ENCODE assay signal across 17 mouse cellular contexts in the genomic region with DNA sequence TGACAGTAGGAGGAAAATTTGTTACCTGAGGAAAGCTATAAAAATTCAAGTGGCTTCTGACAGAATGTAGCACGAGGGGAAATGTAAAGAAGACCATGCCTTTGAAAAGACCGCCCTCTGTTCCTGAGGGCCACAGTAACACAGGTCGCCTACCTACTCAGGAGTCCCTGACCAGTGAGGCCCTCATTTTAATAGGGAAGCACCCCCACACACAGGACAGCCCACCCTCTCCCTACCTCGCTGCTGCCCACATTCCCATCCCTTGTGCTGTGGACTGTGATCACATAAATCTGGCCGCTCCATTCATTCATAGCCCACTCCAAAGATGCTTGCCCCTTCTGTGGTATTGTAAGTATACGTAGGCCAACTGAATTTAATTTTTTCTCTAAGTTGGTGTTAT. TPM values are rescaled to one million over a fixed set of nuclear protein-coding genes. Genes with fewer than 3 reads are reported as not detected.
DNase-seq lines count a peak whose midpoint lies in the region; ATAC-seq and TF ChIP-seq lines count a peak whose summit lies in the region.
"Had no signal": no experiment of that assay in that cellular context is flagged by ENCODE, and none has a peak within 500 bp of the region (broad histone marks: within the 10 kb centered on the region; RNA-seq: fewer than 3 reads in every experiment).

No protein-coding gene starts in this region.

- no peaks in the 10 kb centered on the region for H3K27me3 ChIP-seq in neural tube, embryonic 11.5 days (ENCODE audit: control insufficient read depth, insufficient read depth, low read length)
- H3K27me3 ChIP-seq in hindbrain, embryonic 11.5 days (ENCODE audit: control insufficient read depth, insufficient read depth, low read length) = no peaks in the 10 kb centered on the region
- H3K27me3 ChIP-seq in midbrain, embryonic 12.5 days = peaks cover 16% of the 10 kb centered on the region
- H3K27me3 ChIP-seq in neural tube, embryonic 15.5 days (replicated peaks) = no peaks in the 10 kb centered on the region
- no peaks in the 10 kb centered on the region for H3K27me3 ChIP-seq in lung, postnatal 0 days (replicated peaks; ENCODE audit: insufficient read depth, low read length)
- H3K27me3 ChIP-seq: liver, embryonic 12.5 days had no signal

- H3K9ac ChIP-seq in neural tube, embryonic 11.5 days (ENCODE audit: low read length) = no peak overlapping the region
- H3K9ac ChIP-seq in hindbrain, embryonic 11.5 days (ENCODE audit: low read depth, low read length) = no peak overlapping the region
- H3K9ac ChIP-seq in midbrain, embryonic 12.5 days (replicated peaks) = no peak overlapping the region
- no peak overlapping the region for H3K9ac ChIP-seq in neural tube, embryonic 15.5 days (replicated peaks)
- H3K9ac ChIP-seq in lung, postnatal 0 days (replicated peaks; ENCODE audit: low read depth) = no peak overlapping the region
- H3K9ac ChIP-seq: liver, embryonic 12.5 days; lung, embryonic 14.5 days had no signal

- H3K36me3 ChIP-seq in neural tube, embryonic 11.5 days (ENCODE audit: control insufficient read depth, insufficient read depth, low read length) = no peaks in the 10 kb centered on the region
- no peaks in the 10 kb centered on the region for H3K36me3 ChIP-seq in hindbrain, embryonic 11.5 days (ENCODE audit: control insufficient read depth, insufficient read depth, low read length)
- no peaks in the 10 kb centered on the region for H3K36me3 ChIP-seq in midbrain, embryonic 12.5 days
- no peaks in the 10 kb centered on the region for H3K36me3 ChIP-seq in neural tube, embryonic 15.5 days
- H3K36me3 ChIP-seq in lung, postnatal 0 days (ENCODE audit: insufficient read depth, low read length) = no peaks in the 10 kb centered on the region
- H3K36me3 ChIP-seq: liver, embryonic 12.5 days had no signal

- H3K4me3 ChIP-seq in neural tube, embryonic 11.5 days (ENCODE audit: low read depth, low read length) = no peak overlapping the region
- no peak overlapping the region for H3K4me3 ChIP-seq in hindbrain, embryonic 11.5 days (ENCODE audit: low read depth, low read length)
- no peak overlapping the region for H3K4me3 ChIP-seq in midbrain, embryonic 12.5 days
- no peak overlapping the region for H3K4me3 ChIP-seq in neural tube, embryonic 15.5 days (replicated peaks)
- no peak overlapping the region for H3K4me3 ChIP-seq in lung, postnatal 0 days (ENCODE audit: low read depth, low read length)
- H3K4me3 ChIP-seq: liver, embryonic 12.5 days had no signal

- H3K4me2 ChIP-seq in neural tube, embryonic 11.5 days (ENCODE audit: low read depth) = no peak overlapping the region
- H3K4me2 ChIP-seq in hindbrain, embryonic 11.5 days (replicated peaks; ENCODE audit: low read depth, low read length) = no peak overlapping the region
- H3K4me2 ChIP-seq in midbrain, embryonic 12.5 days (replicated peaks) = peak overlapping the region; percentile 51
- peak overlapping the region; percentile 58; the same call in 1 of the 2 replicates for H3K4me2 ChIP-seq in neural tube, embryonic 15.5 days
- H3K4me2 ChIP-seq in lung, postnatal 0 days (replicated peaks; ENCODE audit: low read depth, low read length) = no peak overlapping the region
- H3K4me2 ChIP-seq: liver, embryonic 12.5 days; lung, embryonic 14.5 days had no signal

- peaks cover 11% of the 10 kb centered on the region; the same call in 1 of the 2 replicates for H3K4me1 ChIP-seq in neural tube, embryonic 11.5 days (ENCODE audit: control insufficient read depth, insufficient read depth, low read length)
- H3K4me1 ChIP-seq in hindbrain, embryonic 11.5 days (replicated peaks; ENCODE audit: control insufficient read depth, insufficient read depth, low read length) = peaks cover 6% of the 10 kb centered on the region
- H3K4me1 ChIP-seq in midbrain, embryonic 12.5 days = peaks cover 49% of the 10 kb centered on the region
- H3K4me1 ChIP-seq in neural tube, embryonic 15.5 days = peaks cover 31% of the 10 kb centered on the region
- H3K4me1 ChIP-seq in lung, postnatal 0 days (ENCODE audit: insufficient read depth, low read depth, low read length) = no peaks in the 10 kb centered on the region
- H3K4me1 ChIP-seq: liver, embryonic 12.5 days had no signal

- H3K27ac ChIP-seq in neural tube, embryonic 11.5 days (ENCODE audit: low read depth, low read length) = peak overlapping the region; percentile 45; the same call in 1 of the 2 replicates
- H3K27ac ChIP-seq in hindbrain, embryonic 11.5 days (ENCODE audit: low read depth, low read length) = 0 out of 2 replicates have a peak overlapping the region, but pooled peaks have one; percentile 19
- peak overlapping the region; percentile 80 for H3K27ac ChIP-seq in midbrain, embryonic 12.5 days (replicated peaks)
- peak overlapping the region; percentile 75 for H3K27ac ChIP-seq in neural tube, embryonic 15.5 days (replicated peaks)
- no peak overlapping the region for H3K27ac ChIP-seq in lung, postnatal 0 days (ENCODE audit: low read length)
- H3K27ac ChIP-seq: liver, embryonic 12.5 days; macrophage; stomach, postnatal 0 days had no signal

- peak; percentile 48; the same call in 1 of the 2 replicates for ATAC-seq in neural tube, embryonic 11.5 days (ENCODE audit: insufficient read depth, low FRiP score, low TSS enrichment)
- ATAC-seq in hindbrain, embryonic 11.5 days (ENCODE audit: low FRiP score) = no peak
- ATAC-seq in midbrain, embryonic 12.5 days (ENCODE audit: low FRiP score, low read depth) = 0 out of 2 replicates have a peak, but pooled peaks have one; percentile 16
- peak; percentile 16 for ATAC-seq in neural tube, embryonic 15.5 days (ENCODE audit: low FRiP score)
- no peak for ATAC-seq in lung, postnatal 0 days
- ATAC-seq in monocyte, adult 5-6 weeks (replicated peaks; ENCODE audit: insufficient number of reproducible peaks, low FRiP score, low TSS enrichment, poor library complexity, severe bottlenecking) = no peak
- ATAC-seq: liver, embryonic 12.5 days had no signal

- H3K9me3 ChIP-seq in neural tube, embryonic 11.5 days (ENCODE audit: control insufficient read depth, low read length) = no peaks in the 10 kb centered on the region
- H3K9me3 ChIP-seq in hindbrain, embryonic 11.5 days (ENCODE audit: control insufficient read depth, low read length) = no peaks in the 10 kb centered on the region
- H3K9me3 ChIP-seq in midbrain, embryonic 12.5 days = no peaks in the 10 kb centered on the region
- no peaks in the 10 kb centered on the region for H3K9me3 ChIP-seq in neural tube, embryonic 15.5 days (replicated peaks)
- H3K9me3 ChIP-seq in lung, postnatal 0 days (ENCODE audit: low read length) = no peaks in the 10 kb centered on the region
- H3K9me3 ChIP-seq: liver, embryonic 12.5 days had no signal

- no peak for TF ChIP-seq EP300 in lung, postnatal 0 days (IDR thresholded peaks at IDR 0.05)

- TF ChIP-seq CTCF in lung, postnatal 0 days (IDR thresholded peaks at IDR 0.05) = no peak

- DNase-seq in neural tube, embryonic 11.5 days (ENCODE audit: low spot score) = peak; percentile 11
- no peak for DNase-seq in neural tube, embryonic 10.5 days (ENCODE audit: extremely low spot score, low spot score)
- no peak for DNase-seq in hindbrain, embryonic 11.5 days (ENCODE audit: low spot score)
- DNase-seq in testis, postnatal 14 days (ENCODE audit: low spot score) = no peak
- no peak for DNase-seq in lung, postnatal 0 days (ENCODE audit: low spot score)
- DNase-seq: adrenal gland, postnatal 36 days; B cell, adult 2 months; cerebellum, adult 9-10 months; gastrocnemius, postnatal 14 days; lung, embryonic 14.5 days; thymus, postnatal 25 days had no signal

- WGBS in neural tube, embryonic 11.5 days = 52% methylated on average over 6 of the region's 6 CpGs
- 71% methylated on average over 6 of the region's 6 CpGs for WGBS in hindbrain, embryonic 11.5 days
- 46% methylated on average over 6 of the region's 6 CpGs for WGBS in midbrain, embryonic 12.5 days
- WGBS in neural tube, embryonic 15.5 days = 34% methylated on average over 6 of the region's 6 CpGs
- WGBS in lung, postnatal 0 days = 76% methylated on average over 6 of the region's 6 CpGs

RNA-seq across cellular contexts. Expression of gene Asb4, which starts 20.8 kb away (rescaled TPM):
- 41.0 and 49.8 TPM in 2 replicates for polyA plus RNA-seq in neural tube, embryonic 11.5 days (2014; fragmentation: Nextera tagmentation; extraction: Ambion mirVana)
- polyA plus RNA-seq in hindbrain, embryonic 11.5 days (2014; fragmentation: Nextera tagmentation; extraction: Ambion mirVana) = 24.5 and 28.7 TPM in 2 replicates
- polyA plus RNA-seq in midbrain, embryonic 12.5 days (2016; fragmentation: Nextera tagmentation; extraction: Ambion mirVana) = 15.3 and 21.5 TPM in 2 replicates
- polyA plus RNA-seq in neural tube, embryonic 15.5 days (2015; fragmentation: Nextera tagmentation; extraction: Ambion mirVana) = 11.4 and 11.5 TPM in 2 replicates
- 2.1 and 2.2 TPM in 2 replicates for polyA plus RNA-seq in lung, postnatal 0 days (2015; fragmentation: Nextera tagmentation; extraction: Ambion mirVana)
- not detected in 3 replicates for total RNA-seq in monocyte, adult 5-6 weeks (2017)

Comparison
In these comparisons a context has a peak if more than half of its experiments do, and no peak if none do; other contexts are left out.
1. H3K4me2 ChIP-seq: peak in midbrain, embryonic 12.5 days (single experiment) and neural tube, embryonic 15.5 days (single experiment); none in neural tube, embryonic 11.5 days (single experiment), hindbrain, embryonic 11.5 days (single experiment) and lung, postnatal 0 days (single experiment).
2. ATAC-seq: peak in neural tube, embryonic 11.5 days (single experiment), midbrain, embryonic 12.5 days (single experiment) and neural tube, embryonic 15.5 days (single experiment); none in hindbrain, embryonic 11.5 days (single experiment), lung, postnatal 0 days (single experiment) and monocyte, adult 5-6 weeks (single experiment).